Mouse (Mus musculus): ENCODE results near the gene Rhox4g. TPM values are rescaled to one million over a fixed set of nuclear protein-coding genes. Genes with fewer than 3 reads are reported as not detected.

Gene Rhox4g
- polyA plus RNA-seq, 1 experiment = not detected

Other genes with a start within 250 kb of the Rhox4g start
- gene Rhox2b, start 239.3 kb downstream of the Rhox4g start, polyA plus RNA-seq (2011; ENCODE audit: insufficient read depth, insufficient read length, low read depth, missing spikeins) = not detected in 2 replicates
- not detected in 2 replicates for gene Rhox4b, start 218.8 kb downstream of the Rhox4g start, polyA plus RNA-seq (2011; ENCODE audit: insufficient read depth, insufficient read length, low read depth, missing spikeins)
- not detected in 2 replicates for gene Rhox2c, start 197.6 kb downstream of the Rhox4g start, polyA plus RNA-seq (2011; ENCODE audit: insufficient read depth, insufficient read length, low read depth, missing spikeins)
- gene Rhox3c, start 192.7 kb downstream of the Rhox4g start, polyA plus RNA-seq (2011; ENCODE audit: insufficient read depth, insufficient read length, low read depth, missing spikeins) = not detected in 2 replicates
- gene Rhox4c, start 171.0 kb downstream of the Rhox4g start, polyA plus RNA-seq (2011; ENCODE audit: insufficient read depth, insufficient read length, low read depth, missing spikeins) = not detected in 2 replicates
- not detected in 2 replicates for gene Rhox2d, start 157.9 kb downstream of the Rhox4g start, polyA plus RNA-seq (2011; ENCODE audit: insufficient read depth, insufficient read length, low read depth, missing spikeins)
- gene Rhox4d, start 137.0 kb downstream of the Rhox4g start, polyA plus RNA-seq (2011; ENCODE audit: insufficient read depth, insufficient read length, low read depth, missing spikeins) = not detected in 2 replicates
- gene Rhox2e, start 120.9 kb downstream of the Rhox4g start, polyA plus RNA-seq (2011; ENCODE audit: insufficient read depth, insufficient read length, low read depth, missing spikeins) = not detected in 2 replicates
- gene Rhox3e, start 109.3 kb downstream of the Rhox4g start, polyA plus RNA-seq (2011; ENCODE audit: insufficient read depth, insufficient read length, low read depth, missing spikeins) = not detected in 2 replicates
- not detected in 2 replicates for gene Rhox4e, start 93.9 kb downstream of the Rhox4g start, polyA plus RNA-seq (2011; ENCODE audit: insufficient read depth, insufficient read length, low read depth, missing spikeins)
- not detected in 2 replicates for gene Rhox2f, start 79.9 kb downstream of the Rhox4g start, polyA plus RNA-seq (2011; ENCODE audit: insufficient read depth, insufficient read length, low read depth, missing spikeins)
- not detected in 2 replicates for gene Rhox3f, start 70.3 kb downstream of the Rhox4g start, polyA plus RNA-seq (2011; ENCODE audit: insufficient read depth, insufficient read length, low read depth, missing spikeins)
- gene Rhox4f, start 43.6 kb downstream of the Rhox4g start, polyA plus RNA-seq (2011; ENCODE audit: insufficient read depth, insufficient read length, low read depth, missing spikeins) = not detected in 2 replicates
- gene Rhox3g, start 22.7 kb downstream of the Rhox4g start, polyA plus RNA-seq (2011; ENCODE audit: insufficient read depth, insufficient read length, low read depth, missing spikeins) = not detected in 2 replicates
- not detected in 2 replicates for gene Rhox2g, start 7.9 kb downstream of the Rhox4g start, polyA plus RNA-seq (2011; ENCODE audit: insufficient read depth, insufficient read length, low read depth, missing spikeins)
- not detected in 2 replicates for gene Rhox3h, start 17.4 kb upstream of the Rhox4g start, polyA plus RNA-seq (2011; ENCODE audit: insufficient read depth, insufficient read length, low read depth, missing spikeins)
- gene Rhox2h, start 21.9 kb upstream of the Rhox4g start, polyA plus RNA-seq (2011; ENCODE audit: insufficient read depth, insufficient read length, low read depth, missing spikeins) = not detected in 2 replicates
- 162 and 170 TPM in 2 replicates for gene Rhox5, start 153.5 kb upstream of the Rhox4g start, polyA plus RNA-seq (2011; ENCODE audit: insufficient read depth, insufficient read length, low read depth, missing spikeins)
- gene Rhox6, start 175.6 kb upstream of the Rhox4g start, polyA plus RNA-seq (2011; ENCODE audit: insufficient read depth, insufficient read length, low read depth, missing spikeins) = 23.9 and 27.9 TPM in 2 replicates
- 1.2 TPM in 1 of 2 replicates, not detected in the other for gene Rhox7a, start 180.4 kb upstream of the Rhox4g start, polyA plus RNA-seq (2011; ENCODE audit: insufficient read depth, insufficient read length, low read depth, missing spikeins)
- not detected in 2 replicates for gene Rhox8, start 227.6 kb upstream of the Rhox4g start, polyA plus RNA-seq (2011; ENCODE audit: insufficient read depth, insufficient read length, low read depth, missing spikeins)
- not detected in 2 replicates for gene Rhox7b, start 245.9 kb upstream of the Rhox4g start, polyA plus RNA-seq (2011; ENCODE audit: insufficient read depth, insufficient read length, low read depth, missing spikeins)